Mouse (Mus musculus): Measurements from ENCODE around the gene Impg2.

DNA sequence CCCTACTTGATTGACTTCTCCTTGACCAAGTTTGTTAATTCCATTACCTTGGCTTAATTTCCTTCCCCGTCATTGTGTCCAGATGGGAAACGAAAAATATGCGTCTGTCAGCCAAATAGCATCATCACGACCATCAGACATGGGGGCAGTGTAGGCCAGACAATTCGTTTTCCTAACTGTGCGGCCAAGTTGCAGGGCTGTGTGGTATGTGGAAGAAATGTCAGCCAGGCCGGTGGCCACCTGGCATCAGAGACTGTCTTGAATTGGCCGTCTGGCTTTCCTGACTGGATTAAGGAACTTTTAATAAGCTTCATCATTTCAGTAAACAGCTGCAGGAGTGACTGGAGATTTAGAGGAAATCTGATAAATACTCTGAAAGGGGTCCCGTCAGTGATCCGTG lies 28.6 kb downstream of the Impg2 start:
- TF ChIP-seq CTCF (IDR thresholded peaks at IDR 0.05; ENCODE audit: low read depth, low read length) (no peak), POLR2AphosphoS5 (IDR thresholded peaks at IDR 0.05; ENCODE audit: insufficient replicate concordance, low read depth, low read length) (no peak), GATA2 (IDR thresholded peaks at IDR 0.05; ENCODE audit: borderline replicate concordance, low read depth, low read length) (no peak), TAL1 (conservative IDR thresholded peaks at IDR 0.05; ENCODE audit: low read depth, low read length) (no peak)
